Comparison of ENCODE assay signal across 18 mouse cellular contexts in genomic region chr17:14111692-14112091, GRCm38 (mm10). TPM values are rescaled to one million over a fixed set of nuclear protein-coding genes. Genes with fewer than 3 reads are reported as not detected.
DNase-seq lines count a peak whose midpoint lies in the region; ATAC-seq and TF ChIP-seq lines count a peak whose summit lies in the region.
"Not testable (repeated sequence)": the region's sequence is repeated elsewhere in the genome, so short reads cannot be mapped to it uniquely, and the experiment has no call there.
"Had no signal": no experiment of that assay in that cellular context is flagged by ENCODE, and none has a peak within 500 bp of the region (broad histone marks: within the 10 kb centered on the region; RNA-seq: fewer than 3 reads in every experiment).

No protein-coding gene starts in this region.

- H3K27ac ChIP-seq in gastrocnemius, adult 2 months; hindbrain, embryonic 14.5 days; layer of hippocampus, adult 2 months; liver, embryonic 14.5 days: not testable (repeated sequence)

- not testable (repeated sequence) for H3K4me1 ChIP-seq in hindbrain, embryonic 14.5 days (replicated peaks; ENCODE audit: control insufficient read depth, insufficient read depth, low read length); liver, embryonic 14.5 days (replicated peaks; ENCODE audit: control insufficient read depth in 2 of 2, insufficient read depth in 2 of 2, low read length in 1 of 2)

- H3K4me3 ChIP-seq in gastrocnemius, adult 2 months; hindbrain, embryonic 14.5 days (replicated peaks; ENCODE audit: low read length); layer of hippocampus, adult 2 months; liver, embryonic 14.5 days (ENCODE audit: insufficient read depth in 1 of 2, low read depth in 2 of 2, low read length in 2 of 2): not testable (repeated sequence)

- intact Hi-C loops in gastrocnemius, adult 2 months (cut with DNase I) = loop anchor here (5.0 kb wide), 2 partner anchors 96 to 111 kb away; no protein-coding TSS in a partner anchor

- ATAC-seq in hindbrain, embryonic 14.5 days (ENCODE audit: low FRiP score); liver, embryonic 14.5 days (ENCODE audit: insufficient read depth): not testable (repeated sequence)

- not testable (repeated sequence) for H3K36me3 ChIP-seq in hindbrain, embryonic 14.5 days (replicated peaks; ENCODE audit: control insufficient read depth, insufficient read depth); liver, embryonic 14.5 days (replicated peaks; ENCODE audit: control insufficient read depth, insufficient read depth, low read depth)

- not testable (repeated sequence) for TF ChIP-seq EP300 in liver, embryonic 14.5 days (IDR thresholded peaks at IDR 0.05; ENCODE audit: low read depth)

- TF ChIP-seq CTCF in gastrocnemius, adult 2 months (IDR thresholded peaks at IDR 0.05) = peak; percentile 51
- TF ChIP-seq CTCF in layer of hippocampus, adult 2 months (conservative IDR thresholded peaks at IDR 0.05) = peak; percentile 71
- peak; percentile 17; the same call in 1 of the 2 replicates for TF ChIP-seq CTCF in liver, embryonic 14.5 days (IDR thresholded peaks at IDR 0.05; ENCODE audit: low read depth)

- not testable (repeated sequence) for H3K9me3 ChIP-seq in hindbrain, embryonic 14.5 days (ENCODE audit: control insufficient read depth, low read length); liver, embryonic 14.5 days (ENCODE audit: control insufficient read depth, low read length)

- H3K9ac ChIP-seq in hindbrain, embryonic 14.5 days; liver, embryonic 14.5 days (replicated peaks): not testable (repeated sequence)

- WGBS in hindbrain, embryonic 14.5 days = 20% methylated on average over 1 of the region's 1 CpGs
- WGBS in liver, embryonic 14.5 days (ENCODE audit: insufficient replicate concordance) = 18% methylated on average over 1 of the region's 1 CpGs

- peak; percentile 12 for DNase-seq in R1 (ENCODE audit: low read depth, low spot score)
- DNase-seq in cerebellum, postnatal 14 days = peak; percentile 55 to 62
- not testable (repeated sequence) for DNase-seq in gastrocnemius, adult 2 months; liver, embryonic 14.5 days (ENCODE audit: low read depth in 3 of 3, low spot score in 3 of 3)
- DNase-seq in hindbrain, embryonic 14.5 days (ENCODE audit: low spot score) = peak; percentile 54
- peak; percentile 32 to 40 for DNase-seq in layer of hippocampus, adult 2 months (ENCODE audit: low spot score in 2 of 2)
- peak; percentile 13 for DNase-seq in ovary, postnatal 14 days (ENCODE audit: low spot score)

- H3K27me3 ChIP-seq in hindbrain, embryonic 14.5 days (ENCODE audit: control insufficient read depth, insufficient read depth, low read length); liver, embryonic 14.5 days (ENCODE audit: control insufficient read depth, insufficient read depth, low read length): not testable (repeated sequence)

- H3K4me2 ChIP-seq in hindbrain, embryonic 14.5 days (replicated peaks); liver, embryonic 14.5 days (ENCODE audit: low read depth): not testable (repeated sequence)

RNA-seq across cellular contexts. Expression of gene Gm7358, which starts 52.4 kb away (rescaled TPM):
- not detected for total RNA-seq in gastrocnemius, adult 2 months (2021)
- polyA plus RNA-seq in hindbrain, embryonic 14.5 days (2014; fragmentation: Nextera tagmentation; extraction: Ambion mirVana) = not detected in 2 replicates
- not detected for total RNA-seq in layer of hippocampus, adult 2 months (2021)
- polyA plus RNA-seq in liver, embryonic 14.5 days (2012; rRNA removed) = not detected in 2 replicates
- not detected in 2 replicates for polyA plus RNA-seq in liver, embryonic 14.5 days (2014; fragmentation: Nextera tagmentation; extraction: Ambion mirVana)
- total RNA-seq: adrenal gland, postnatal 25 days; gastrocnemius, postnatal 25 days; layer of hippocampus, postnatal 36 days; megakaryocyte, adult 5-6 weeks; MEL had no signal
- polyA plus RNA-seq: embryonic facial prominence, embryonic 13.5 days; forebrain, embryonic 13.5 days; heart, embryonic 16.5 days; intestine, embryonic 16.5 days; liver, embryonic 12.5 days; myocyte had no signal

Comparison
In these comparisons a context has a peak if more than half of its experiments do, and no peak if none do; other contexts are left out.
1. CTCF ChIP-seq: peak in every context shown above with its lines; median percentile 71 in layer of hippocampus, adult 2 months; 51 in gastrocnemius, adult 2 months; 17 in liver, embryonic 14.5 days.